Comparison of ENCODE assay signal across 15 mouse cellular contexts in the genomic region with DNA sequence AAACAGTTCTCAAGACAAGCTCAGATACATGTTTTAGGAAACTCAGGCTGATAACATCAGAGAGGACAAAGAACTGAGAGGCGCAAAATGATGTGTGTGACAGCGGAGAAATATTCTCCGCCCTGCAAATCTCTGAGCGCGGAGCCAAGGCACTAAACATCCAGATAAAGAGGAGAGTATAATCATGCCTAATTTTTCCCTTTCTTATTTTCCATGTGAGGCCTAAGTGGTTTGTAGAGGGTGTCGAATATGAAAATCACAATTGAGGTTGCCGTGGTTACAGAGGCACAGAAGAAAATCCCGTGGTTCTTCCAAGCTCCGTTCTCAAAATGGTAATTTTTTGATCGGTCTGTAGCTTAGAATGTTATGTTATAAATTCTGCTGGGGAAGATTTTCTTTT.
DNase-seq lines count a peak whose midpoint lies in the region; ATAC-seq and TF ChIP-seq lines count a peak whose summit lies in the region.
"Had no signal": no experiment of that assay in that cellular context is flagged by ENCODE, and none has a peak within 500 bp of the region (broad histone marks: within the 10 kb centered on the region; RNA-seq: fewer than 3 reads in every experiment).

No protein-coding gene starts in this region.

- H3K27ac ChIP-seq in hindbrain, postnatal 0 days = no peak overlapping the region
- H3K27ac ChIP-seq in hindbrain, embryonic 10.5 days = no peak overlapping the region
- no peak overlapping the region for H3K27ac ChIP-seq in midbrain, embryonic 14.5 days (replicated peaks; ENCODE audit: low read depth, low read length)
- no peak overlapping the region for H3K27ac ChIP-seq in midbrain, embryonic 10.5 days (replicated peaks)
- H3K27ac ChIP-seq in forebrain, postnatal 0 days (ENCODE audit: low read depth, low read length) = peak overlapping the region; percentile 80
- no peak overlapping the region for H3K27ac ChIP-seq in heart, embryonic 10.5 days
- H3K27ac ChIP-seq: embryonic facial prominence, embryonic 13.5 days; limb, embryonic 13.5 days had no signal

- H3K27me3 ChIP-seq in hindbrain, postnatal 0 days (ENCODE audit: insufficient read depth, low read length) = no peaks in the 10 kb centered on the region
- H3K27me3 ChIP-seq in hindbrain, embryonic 10.5 days (ENCODE audit: insufficient read depth, poor library complexity, severe bottlenecking) = no peaks in the 10 kb centered on the region
- no peaks in the 10 kb centered on the region for H3K27me3 ChIP-seq in midbrain, embryonic 14.5 days (ENCODE audit: control insufficient read depth, insufficient read depth, low read length)
- H3K27me3 ChIP-seq in midbrain, embryonic 10.5 days (ENCODE audit: low read depth, poor library complexity, severe bottlenecking) = no peaks in the 10 kb centered on the region
- no peaks in the 10 kb centered on the region for H3K27me3 ChIP-seq in forebrain, postnatal 0 days (ENCODE audit: insufficient read depth, low read length)
- no peaks in the 10 kb centered on the region for H3K27me3 ChIP-seq in heart, embryonic 10.5 days (ENCODE audit: insufficient read depth, poor library complexity, severe bottlenecking)
- H3K27me3 ChIP-seq: embryonic facial prominence, embryonic 13.5 days; limb, embryonic 13.5 days had no signal

- 0 out of 2 replicates have a peak, but pooled peaks have one; percentile 45 for ATAC-seq in hindbrain, postnatal 0 days
- ATAC-seq in midbrain, embryonic 14.5 days (ENCODE audit: low FRiP score, low TSS enrichment) = no peak
- peak; percentile 94 for ATAC-seq in forebrain, postnatal 0 days

- H3K9me3 ChIP-seq in hindbrain, postnatal 0 days (ENCODE audit: low read length) = no peaks in the 10 kb centered on the region
- H3K9me3 ChIP-seq in hindbrain, embryonic 10.5 days = no peaks in the 10 kb centered on the region
- no peaks in the 10 kb centered on the region for H3K9me3 ChIP-seq in midbrain, embryonic 14.5 days (ENCODE audit: control insufficient read depth, low read length)
- H3K9me3 ChIP-seq in midbrain, embryonic 10.5 days (replicated peaks) = no peaks in the 10 kb centered on the region
- H3K9me3 ChIP-seq in forebrain, postnatal 0 days (ENCODE audit: low read length) = no peaks in the 10 kb centered on the region
- H3K9me3 ChIP-seq in heart, embryonic 10.5 days = no peaks in the 10 kb centered on the region
- H3K9me3 ChIP-seq: embryonic facial prominence, embryonic 13.5 days; limb, embryonic 13.5 days had no signal

- 66% methylated on average over 10 of the region's 10 CpGs for WGBS in hindbrain, postnatal 0 days
- 94% methylated on average over 10 of the region's 10 CpGs for WGBS in hindbrain, embryonic 10.5 days
- WGBS in midbrain, embryonic 14.5 days = 71% methylated on average over 10 of the region's 10 CpGs
- 96% methylated on average over 10 of the region's 10 CpGs for WGBS in midbrain, embryonic 10.5 days
- 62% methylated on average over 10 of the region's 10 CpGs for WGBS in forebrain, postnatal 0 days
- 79% methylated on average over 10 of the region's 10 CpGs for WGBS in heart, embryonic 10.5 days

- no peak overlapping the region for H3K4me3 ChIP-seq in hindbrain, postnatal 0 days (ENCODE audit: low read length)
- no peak overlapping the region for H3K4me3 ChIP-seq in hindbrain, embryonic 10.5 days
- no peak overlapping the region for H3K4me3 ChIP-seq in midbrain, embryonic 14.5 days (replicated peaks; ENCODE audit: low read depth, low read length)
- H3K4me3 ChIP-seq in midbrain, embryonic 10.5 days = no peak overlapping the region
- no peak overlapping the region for H3K4me3 ChIP-seq in forebrain, postnatal 0 days (ENCODE audit: low read depth, low read length)
- no peak overlapping the region for H3K4me3 ChIP-seq in heart, embryonic 10.5 days
- H3K4me3 ChIP-seq: embryonic facial prominence, embryonic 13.5 days; limb, embryonic 13.5 days had no signal

- H3K9ac ChIP-seq in hindbrain, postnatal 0 days (replicated peaks; ENCODE audit: low read length) = no peak overlapping the region
- H3K9ac ChIP-seq in midbrain, embryonic 14.5 days (replicated peaks; ENCODE audit: low read length) = no peak overlapping the region
- H3K9ac ChIP-seq in forebrain, postnatal 0 days = no peak overlapping the region
- H3K9ac ChIP-seq: embryonic facial prominence, embryonic 13.5 days; limb, embryonic 13.5 days had no signal

- no peak overlapping the region for H3K4me2 ChIP-seq in hindbrain, postnatal 0 days (ENCODE audit: low read depth, low read length)
- H3K4me2 ChIP-seq in midbrain, embryonic 14.5 days (ENCODE audit: low read length) = no peak overlapping the region
- no peak overlapping the region for H3K4me2 ChIP-seq in forebrain, postnatal 0 days (ENCODE audit: low read depth)
- H3K4me2 ChIP-seq: embryonic facial prominence, embryonic 13.5 days; limb, embryonic 13.5 days had no signal

- peak; percentile 32 for DNase-seq in hindbrain, postnatal 0 days (ENCODE audit: low spot score)
- no peak for DNase-seq in hindbrain, embryonic 10.5 days (ENCODE audit: low spot score)
- peak; percentile 54 for DNase-seq in midbrain, embryonic 14.5 days
- DNase-seq in midbrain, embryonic 10.5 days (ENCODE audit: low spot score) = no peak
- peak; percentile 68 for DNase-seq in forebrain, postnatal 0 days
- peak; percentile 11 for DNase-seq in right cerebral cortex, postnatal 25 days
- DNase-seq in heart, embryonic 10.5 days (ENCODE audit: low spot score) = no peak
- DNase-seq in heart, adult 11 months = no peak
- DNase-seq: adrenal gland, adult 8-10 months; B cell, adult 2 months; cerebellum, postnatal 25 days; kidney, adult 18-20 months; kidney, postnatal 25 days had no signal

- no peaks in the 10 kb centered on the region for H3K36me3 ChIP-seq in hindbrain, postnatal 0 days (ENCODE audit: insufficient read depth, low read length)
- no peaks in the 10 kb centered on the region for H3K36me3 ChIP-seq in hindbrain, embryonic 10.5 days
- H3K36me3 ChIP-seq in midbrain, embryonic 14.5 days (ENCODE audit: control insufficient read depth, insufficient read depth, low read length) = no peaks in the 10 kb centered on the region
- H3K36me3 ChIP-seq in midbrain, embryonic 10.5 days = no peaks in the 10 kb centered on the region
- no peaks in the 10 kb centered on the region for H3K36me3 ChIP-seq in forebrain, postnatal 0 days (ENCODE audit: insufficient read depth)
- no peaks in the 10 kb centered on the region for H3K36me3 ChIP-seq in heart, embryonic 10.5 days
- H3K36me3 ChIP-seq: embryonic facial prominence, embryonic 13.5 days; limb, embryonic 13.5 days had no signal

- TF ChIP-seq CTCF in hindbrain, postnatal 0 days (IDR thresholded peaks at IDR 0.05; ENCODE audit: low read depth) = no peak
- no peak for TF ChIP-seq CTCF in forebrain, postnatal 0 days (IDR thresholded peaks at IDR 0.05; ENCODE audit: low read depth)

- H3K4me1 ChIP-seq in hindbrain, postnatal 0 days (ENCODE audit: insufficient read depth, low read length) = no peaks in the 10 kb centered on the region
- no peaks in the 10 kb centered on the region for H3K4me1 ChIP-seq in hindbrain, embryonic 10.5 days (replicated peaks)
- no peaks in the 10 kb centered on the region for H3K4me1 ChIP-seq in midbrain, embryonic 14.5 days (ENCODE audit: control insufficient read depth, insufficient read depth, low read length)
- no peaks in the 10 kb centered on the region for H3K4me1 ChIP-seq in midbrain, embryonic 10.5 days
- H3K4me1 ChIP-seq in forebrain, postnatal 0 days (ENCODE audit: insufficient read depth) = no peaks in the 10 kb centered on the region
- no peaks in the 10 kb centered on the region for H3K4me1 ChIP-seq in heart, embryonic 10.5 days
- H3K4me1 ChIP-seq: embryonic facial prominence, embryonic 13.5 days; limb, embryonic 13.5 days had no signal

Comparison
In these comparisons a context has a peak if more than half of its experiments do, and no peak if none do; other contexts are left out.
1. DNase-seq: peak in hindbrain, postnatal 0 days (single experiment), midbrain, embryonic 14.5 days (single experiment), forebrain, postnatal 0 days (single experiment) and right cerebral cortex, postnatal 25 days (single experiment); none in hindbrain, embryonic 10.5 days (single experiment), midbrain, embryonic 10.5 days (single experiment), heart, embryonic 10.5 days (single experiment) and heart, adult 11 months (single experiment).